Mouse (Mus musculus): ENCODE results near the gene Safb.
"Not testable (repeated sequence)": the region's sequence is repeated elsewhere in the genome, so short reads cannot be mapped to it uniquely, and the experiment has no call there.

Safb gene

DNA sequence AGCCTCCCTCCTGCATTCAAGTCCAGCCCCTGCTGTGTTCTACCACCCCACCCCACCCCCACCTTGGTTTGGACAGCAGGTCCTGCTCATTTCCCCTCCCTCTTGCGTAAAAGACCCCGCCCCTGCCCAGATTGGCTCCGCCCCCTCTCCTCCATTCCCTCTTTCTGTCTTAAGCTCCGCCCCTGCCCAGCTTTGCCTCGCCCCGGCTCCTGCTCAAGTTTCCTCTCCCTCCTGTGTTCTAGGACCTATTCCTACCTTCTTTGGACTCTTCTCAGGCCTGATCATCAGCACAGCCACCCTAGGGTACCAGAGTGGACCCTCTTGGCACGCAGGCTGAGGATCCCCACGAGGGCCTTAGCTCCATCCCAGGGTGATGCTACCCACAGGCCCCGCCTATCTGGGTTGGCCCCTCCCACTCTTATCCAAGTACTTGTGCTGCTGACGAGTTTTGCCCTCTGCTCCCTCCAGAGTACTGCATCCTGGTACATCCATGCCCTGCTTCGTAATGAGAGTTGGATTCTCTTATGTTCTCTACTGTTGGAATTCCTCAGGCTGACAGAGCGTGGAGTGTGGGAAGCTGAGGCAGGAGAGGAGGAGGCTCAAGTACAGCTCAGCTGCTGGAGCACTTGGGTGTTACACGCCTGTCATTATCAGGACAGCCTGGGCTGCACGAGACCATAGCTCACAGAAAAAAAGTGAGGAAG lies 27.4 kb downstream of the Safb start:
- peak in 1 of 2 experiments; percentile 62 for DNase-seq

DNA sequence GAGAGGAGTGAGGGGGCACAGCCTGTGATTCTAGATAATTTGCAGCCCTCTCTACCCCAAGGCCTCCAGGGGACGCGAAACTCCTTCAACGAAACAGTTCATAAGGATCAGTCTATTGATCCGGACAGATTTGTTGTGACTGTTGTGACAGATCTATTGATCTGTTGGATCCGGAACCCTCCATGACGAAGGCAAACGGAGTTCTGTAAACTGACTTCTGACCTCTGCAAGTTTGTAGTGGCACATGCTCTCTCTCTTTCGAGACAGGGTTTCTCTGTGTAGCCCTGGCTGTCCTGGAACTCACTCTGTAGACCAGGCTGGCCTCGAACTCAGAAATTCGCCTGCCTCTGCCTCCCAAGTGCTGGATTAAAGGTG lies 27.9 kb downstream of the Safb start:
- DNase-seq = not testable (repeated sequence)

DNA sequence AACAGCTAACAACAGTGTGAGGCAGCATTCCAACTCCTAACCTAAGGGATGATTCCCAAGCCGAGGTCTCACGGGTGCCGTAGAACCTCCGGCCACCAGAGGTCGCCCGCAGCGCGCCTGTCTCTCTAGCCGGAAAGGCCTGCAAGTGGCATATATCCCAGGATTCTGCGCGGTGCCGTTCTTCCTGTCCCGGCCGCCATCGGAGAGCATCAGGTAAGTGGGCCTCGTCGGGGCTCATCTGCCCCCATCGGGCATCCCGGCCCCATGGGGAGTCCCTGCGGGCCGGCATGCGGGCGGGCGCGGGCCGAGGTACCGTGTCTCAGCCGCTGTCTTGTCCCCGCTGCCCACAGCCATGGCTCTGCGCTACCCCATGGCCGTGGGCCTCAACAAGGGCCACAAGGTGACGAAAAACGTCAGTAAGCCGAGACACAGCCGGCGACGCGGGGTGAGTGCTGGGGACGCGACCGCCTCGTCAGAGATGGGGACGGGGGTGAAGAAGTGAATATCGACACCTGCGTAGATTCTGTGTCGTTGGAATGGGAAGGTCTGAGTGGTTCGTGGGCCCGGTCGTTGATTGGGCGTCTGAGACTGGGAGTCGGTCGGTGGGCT lies 28.7 kb downstream of the Safb start, which contains the start of gene Rpl36:
TSS of gene Rpl36 (plus strand) at position 181 of the 609 bp plus-strand sequence.
- peak; percentile 99 for DNase-seq

DNA sequence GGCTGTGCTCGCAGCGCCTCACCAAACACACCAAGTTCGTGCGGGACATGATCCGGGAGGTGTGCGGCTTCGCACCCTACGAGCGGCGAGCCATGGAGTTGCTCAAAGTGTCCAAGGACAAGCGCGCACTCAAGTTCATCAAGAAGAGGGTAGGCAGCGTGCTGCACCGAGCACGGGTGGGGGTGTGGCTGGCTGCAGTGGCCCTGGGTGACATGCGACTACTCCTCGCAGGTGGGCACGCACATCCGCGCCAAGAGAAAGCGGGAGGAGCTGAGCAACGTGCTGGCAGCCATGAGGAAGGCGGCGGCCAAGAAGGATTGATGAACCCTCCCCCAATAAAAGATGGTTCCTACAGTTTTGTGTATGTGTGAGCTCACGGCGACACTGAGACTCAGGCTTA lies 29.3 kb downstream of the Safb start:
- peak in 1 of 2 experiments; percentile 62 for DNase-seq

DNA sequence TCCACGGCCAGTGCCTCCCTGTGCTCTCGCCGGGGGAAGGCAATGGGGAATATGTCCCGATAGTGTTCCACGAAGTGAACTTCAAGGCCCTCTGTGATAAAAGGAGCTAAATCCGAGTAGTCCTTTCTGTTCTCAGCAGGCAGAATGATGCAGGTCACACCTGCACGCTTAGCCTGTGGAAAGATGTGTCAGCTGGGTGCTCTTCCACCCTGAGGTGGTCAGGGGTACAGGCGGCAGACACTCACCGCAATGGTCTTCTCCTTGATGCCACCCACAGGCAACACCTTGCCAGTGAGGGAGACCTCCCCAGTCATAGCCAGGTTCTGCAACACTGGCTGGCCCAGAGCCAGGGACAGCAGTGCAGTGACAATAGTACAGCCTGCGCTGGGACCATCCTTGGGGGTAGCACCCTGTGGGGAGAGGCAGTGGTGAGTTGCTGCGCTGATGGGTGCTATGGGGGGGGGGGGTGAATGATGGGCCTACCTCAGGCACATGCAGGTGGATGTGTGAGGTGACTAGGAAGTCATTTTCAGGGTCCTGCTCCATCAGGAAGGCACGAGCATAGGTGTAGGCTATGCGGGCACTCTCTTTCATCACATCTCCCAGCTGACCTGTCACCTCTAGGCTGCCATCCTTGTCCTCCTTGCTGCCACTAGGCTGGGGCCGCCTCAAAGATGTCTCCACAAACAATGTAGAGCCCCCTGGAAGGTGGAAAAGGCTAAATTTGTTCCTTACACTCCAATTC lies 29.9 kb downstream of the Safb start:
- DNase-seq = peak in 1 of 2 experiments; percentile 57

DNA sequence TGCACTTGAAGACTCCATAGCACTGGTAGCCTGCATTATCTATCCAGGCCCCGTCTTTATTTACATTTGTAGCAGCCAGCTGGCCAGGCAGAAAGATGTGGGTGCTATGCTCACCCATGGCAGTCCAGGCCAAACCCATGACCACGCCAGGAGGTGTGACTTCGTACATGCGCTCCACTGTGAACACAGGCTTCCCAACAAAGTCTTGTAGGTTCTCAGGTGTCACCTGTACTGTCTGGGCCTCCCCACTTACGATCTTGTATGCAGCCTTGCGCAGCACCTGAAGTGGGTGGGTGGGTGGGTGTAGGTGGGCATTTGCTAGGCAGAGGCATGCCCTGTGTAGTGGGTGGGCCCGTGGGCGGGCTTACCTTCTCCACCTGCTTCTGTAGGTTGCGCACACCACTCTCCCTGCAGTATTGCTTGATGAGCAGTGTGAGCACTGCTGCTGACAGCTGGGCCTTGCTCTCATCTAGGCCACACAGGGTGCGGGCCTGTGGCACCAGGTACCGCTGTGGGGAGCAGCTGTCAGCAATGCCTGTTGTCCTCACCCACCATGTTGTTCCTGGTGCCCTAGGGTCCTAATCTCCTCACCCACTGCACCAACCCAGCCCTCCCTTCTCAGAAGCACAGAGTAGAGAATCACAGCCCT lies 30.6 kb downstream of the Safb start:
- DNase-seq = no peak

DNA sequence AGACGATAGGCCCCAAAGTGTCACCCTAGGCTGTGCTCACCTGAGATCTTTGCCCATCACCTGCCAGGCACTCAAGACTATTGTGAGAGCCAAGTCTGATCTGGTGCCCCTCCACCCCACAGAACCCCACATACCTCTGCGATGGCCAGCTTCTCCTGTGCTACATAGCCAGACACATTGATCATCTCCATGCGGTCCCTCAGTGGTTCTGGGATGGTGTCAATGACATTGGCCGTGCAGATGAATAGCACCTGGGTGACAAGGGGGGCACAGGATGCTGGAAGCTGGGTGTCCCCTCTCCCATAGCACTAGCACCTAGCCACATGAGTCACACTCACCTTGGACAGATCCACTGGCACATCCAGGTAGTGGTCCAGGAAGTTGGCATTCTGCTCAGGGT lies 31.2 kb downstream of the Safb start:
- no peak for DNase-seq

DNA sequence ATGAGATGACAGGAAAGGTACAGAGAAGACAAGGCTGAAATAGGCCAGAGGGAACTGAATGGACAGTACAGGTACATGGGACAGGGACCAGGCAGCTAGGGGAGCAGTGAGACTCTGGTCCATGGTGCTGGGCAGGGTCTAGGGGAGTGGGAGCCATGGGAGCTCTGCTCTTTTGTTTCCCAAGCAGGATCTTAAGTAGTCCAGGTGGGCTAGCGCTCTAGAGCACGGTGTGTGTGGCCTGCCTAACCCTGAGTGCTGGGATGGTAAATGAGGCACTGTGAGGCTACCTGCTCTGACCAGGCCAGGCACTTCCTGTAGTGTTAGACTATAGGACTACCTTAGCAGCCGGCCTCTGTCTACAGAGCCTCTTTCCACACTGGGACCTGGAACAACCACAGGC lies 32.1 kb downstream of the Safb start:
- DNase-seq = no peak

DNA sequence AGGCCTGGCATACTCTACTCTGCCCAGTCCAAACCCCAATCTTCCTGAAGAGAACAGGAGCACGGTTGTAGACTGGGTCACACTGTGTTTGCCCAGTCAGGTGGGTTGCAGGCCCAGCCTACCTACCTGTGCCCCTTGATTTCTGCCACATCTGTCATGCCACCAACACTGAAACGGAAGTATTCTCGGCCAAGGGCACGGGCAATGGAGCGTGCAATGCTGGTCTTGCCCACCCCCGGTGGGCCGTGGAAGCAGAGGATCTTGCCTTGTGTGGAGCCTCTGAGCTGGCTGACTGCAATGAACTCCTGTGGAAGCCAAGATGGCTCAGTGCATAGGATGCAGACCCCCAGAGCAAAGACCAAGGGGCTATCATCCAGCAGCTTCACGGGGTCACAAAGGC lies 33.0 kb downstream of the Safb start:
- DNase-seq = no peak

DNA sequence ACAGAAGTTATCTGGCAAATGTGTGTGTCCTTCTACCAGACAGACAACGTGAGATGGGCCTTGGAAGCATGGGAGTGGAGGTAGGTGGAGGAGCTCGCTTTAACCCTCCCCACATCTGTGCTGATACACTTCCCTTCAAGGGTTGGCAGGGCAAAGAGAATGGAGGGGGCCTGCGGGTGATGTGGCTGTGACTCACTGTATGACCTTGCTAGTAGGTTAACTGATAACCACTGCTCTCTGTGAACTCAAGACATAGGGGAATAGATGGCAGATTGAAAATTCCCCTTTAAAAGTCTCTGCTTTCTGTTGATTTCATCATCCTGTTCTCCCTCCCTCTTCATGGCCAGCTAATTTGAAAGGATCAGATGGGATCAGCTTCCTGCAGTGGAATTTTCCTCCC lies 40.9 kb downstream of the Safb start:
- DNase-seq = no peak

DNA sequence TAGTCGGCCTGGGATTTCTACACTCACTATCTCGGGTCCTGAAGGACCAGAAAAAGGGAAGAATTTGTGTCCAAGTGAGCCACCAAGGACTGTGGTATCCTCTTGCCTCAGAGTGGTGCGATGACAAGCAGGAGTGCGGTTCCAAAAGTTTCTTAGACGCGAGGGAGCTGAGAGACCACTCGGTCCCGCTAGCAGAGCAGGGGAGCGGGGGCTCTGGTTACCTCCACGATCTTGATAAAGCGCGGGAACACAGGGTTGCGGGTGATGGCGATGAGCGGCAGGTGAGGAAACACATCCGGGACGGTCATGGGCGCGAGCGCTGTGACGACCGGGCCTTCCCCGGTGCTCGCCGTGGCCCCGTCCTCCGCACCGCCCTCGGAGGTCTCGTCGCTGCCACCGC lies 41.6 kb downstream of the Safb start:
- DNase-seq = peak in 1 of 2 experiments; percentile 39

DNA sequence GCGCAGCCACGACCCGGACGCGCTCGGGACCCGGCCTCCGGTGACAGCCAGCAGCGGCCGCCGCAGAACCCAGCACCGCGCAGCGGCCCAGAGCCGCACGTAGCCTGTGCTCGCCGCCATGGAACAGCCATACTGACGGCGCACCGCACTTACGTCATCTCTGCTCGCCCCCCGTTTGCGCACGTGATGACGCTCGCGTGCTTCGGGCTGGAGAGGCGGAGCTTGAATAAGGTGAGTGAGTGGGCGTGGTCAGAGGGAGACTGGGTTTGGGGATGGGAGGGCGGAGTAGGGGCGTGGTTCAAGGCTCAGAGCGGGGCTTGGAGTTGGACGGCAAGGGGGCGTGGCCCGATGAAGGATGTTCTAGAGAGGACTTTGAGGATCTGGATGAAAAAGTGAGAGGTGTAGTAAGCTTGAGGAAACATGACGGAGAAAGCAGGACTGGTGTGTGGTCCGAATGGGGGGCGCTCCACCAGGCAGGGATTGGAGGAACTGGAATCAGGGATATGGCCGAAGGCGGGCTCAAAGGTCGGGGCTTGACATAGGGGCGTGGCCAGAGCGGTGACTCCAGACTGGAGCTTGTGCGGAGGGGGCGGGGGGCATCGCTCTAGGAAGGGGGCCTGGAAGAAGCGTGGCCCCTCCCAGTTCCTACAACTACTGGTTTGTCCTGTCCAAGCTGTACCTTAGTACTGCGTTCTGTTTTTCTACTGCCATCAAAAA lies 42.3 kb downstream of the Safb start, which contains the start of gene Lonp1:
TSS of gene Lonp1 (minus strand) at position 134 of the 717 bp plus-strand sequence.
- DNase-seq = peak; percentile 99

DNA sequence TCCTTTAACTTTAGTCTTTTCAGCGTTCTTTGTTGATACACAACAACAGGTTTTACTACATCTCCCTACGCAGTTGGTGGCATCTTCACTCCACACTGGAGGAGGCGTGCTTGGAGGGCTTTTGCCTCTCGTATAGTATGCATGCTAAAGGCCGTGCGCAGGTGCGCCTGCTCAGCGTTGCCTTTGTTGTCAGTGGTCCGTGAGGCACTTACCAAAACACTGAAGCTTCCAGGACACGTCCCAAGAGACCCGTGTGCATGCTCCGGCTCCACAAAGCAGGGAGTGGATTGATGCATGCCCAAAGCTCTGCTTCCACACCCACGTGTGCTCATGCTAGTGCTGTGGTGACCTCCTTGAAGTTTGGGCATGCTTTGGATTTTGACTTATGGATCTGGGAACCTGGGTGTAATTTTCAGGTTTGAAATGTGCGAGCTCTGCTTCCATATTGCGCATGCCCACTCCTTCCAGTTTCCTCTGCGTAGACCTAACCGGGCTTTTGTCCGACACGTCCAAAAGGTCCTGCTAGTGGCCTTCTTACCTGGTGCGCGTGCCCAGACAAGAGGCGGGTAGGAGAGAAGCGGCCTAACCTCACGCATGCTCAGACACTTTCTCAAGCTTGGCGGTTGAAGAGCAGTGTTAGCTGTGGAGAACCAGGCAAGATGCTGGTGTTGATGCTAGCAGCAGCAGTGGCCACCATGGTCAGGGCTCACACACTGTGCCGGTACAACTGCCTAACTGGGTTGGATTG lies 43.1 kb downstream of the Safb start, which contains the start of gene Catsperd:
TSS of gene Catsperd (plus strand) at position 614 of the 748 bp plus-strand sequence.
- DNase-seq = no peak

DNA sequence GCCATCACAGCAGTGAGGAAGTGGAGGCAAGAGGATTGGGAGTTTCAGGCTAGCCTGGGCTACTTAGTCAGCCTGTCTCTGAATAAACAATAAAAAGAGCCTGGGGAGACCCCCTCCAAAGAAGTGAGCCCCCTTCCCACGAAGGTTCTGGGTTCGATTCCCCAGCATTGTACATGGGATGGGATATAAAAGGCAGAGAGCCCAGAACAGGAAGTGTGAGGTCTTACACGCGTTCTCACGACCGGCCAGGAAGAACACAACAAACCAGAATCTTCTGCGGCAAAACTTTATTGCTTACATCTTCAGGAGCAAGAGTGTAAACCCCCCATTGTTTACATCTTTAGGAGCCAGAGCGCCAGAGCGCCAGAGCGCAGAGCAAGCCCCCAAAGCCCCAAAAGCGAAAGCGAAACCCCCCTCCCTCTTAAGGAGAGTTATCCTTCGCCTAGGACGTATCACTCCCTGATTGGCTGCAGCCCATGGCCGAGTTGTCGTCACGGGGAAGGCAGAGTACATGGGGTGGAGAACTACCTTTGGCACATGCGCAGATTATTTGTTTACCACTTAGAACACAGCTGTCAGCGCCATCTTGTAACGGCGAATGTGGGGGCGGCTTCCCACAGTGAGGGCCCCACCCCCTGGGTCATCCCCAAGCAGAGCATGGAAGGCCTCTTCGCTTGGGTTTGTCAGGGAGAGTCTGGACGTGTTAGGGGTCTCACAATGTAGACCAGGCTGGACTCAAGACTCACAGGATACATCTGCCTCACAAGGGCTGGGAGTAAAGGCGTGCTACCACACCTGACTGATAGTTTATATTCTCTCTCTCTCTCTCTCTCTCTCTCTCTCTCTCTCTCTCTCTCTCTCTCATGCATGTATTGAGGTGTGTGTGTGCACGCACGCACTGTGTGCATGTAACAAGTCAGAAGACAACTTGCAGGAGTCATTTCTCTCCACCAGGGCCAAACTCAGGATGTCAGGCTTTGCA lies 45.5 kb downstream of the Safb start:
- not testable (repeated sequence) for DNase-seq

DNA sequence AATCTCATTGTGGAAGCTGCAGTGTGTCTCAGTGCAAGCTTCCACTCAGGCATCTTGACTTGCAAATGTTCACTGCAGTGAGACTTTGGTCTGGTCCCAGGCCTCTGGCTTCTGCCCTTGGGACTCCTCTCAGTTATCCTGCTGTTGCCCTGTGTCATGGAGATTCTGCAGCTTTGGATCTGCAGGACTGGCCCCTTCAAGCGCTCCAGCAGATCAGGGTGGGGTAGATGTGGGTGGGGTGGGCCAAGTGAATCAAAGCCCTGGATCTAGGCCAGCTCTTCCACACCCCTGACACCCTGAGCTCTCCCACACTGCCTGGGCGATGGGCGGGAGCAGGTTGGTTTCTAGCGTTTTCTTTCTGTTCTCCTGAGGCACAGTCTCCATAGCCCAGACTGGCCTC lies 47.2 kb downstream of the Safb start:
- no peak for DNase-seq

DNA sequence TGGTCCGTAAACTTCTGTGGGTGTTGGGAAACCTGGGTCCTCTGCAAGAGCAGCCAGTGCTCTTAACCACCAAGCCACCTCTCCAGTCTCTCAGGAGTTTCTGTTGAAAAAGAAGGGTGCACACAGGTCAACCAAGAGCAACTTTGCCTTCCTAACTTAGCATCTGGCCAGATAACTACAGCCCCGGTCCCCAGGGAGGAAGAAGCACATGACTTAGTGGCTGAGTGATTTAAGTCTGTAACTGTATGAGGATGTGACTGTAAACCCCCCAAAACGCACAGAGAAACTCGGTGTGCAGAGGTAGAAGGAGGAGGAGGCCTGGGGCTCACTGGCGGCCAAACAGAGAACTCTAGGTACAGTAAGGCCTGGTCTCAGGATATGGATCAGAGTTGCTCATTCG lies 49.4 kb downstream of the Safb start:
- no peak for DNase-seq

DNA sequence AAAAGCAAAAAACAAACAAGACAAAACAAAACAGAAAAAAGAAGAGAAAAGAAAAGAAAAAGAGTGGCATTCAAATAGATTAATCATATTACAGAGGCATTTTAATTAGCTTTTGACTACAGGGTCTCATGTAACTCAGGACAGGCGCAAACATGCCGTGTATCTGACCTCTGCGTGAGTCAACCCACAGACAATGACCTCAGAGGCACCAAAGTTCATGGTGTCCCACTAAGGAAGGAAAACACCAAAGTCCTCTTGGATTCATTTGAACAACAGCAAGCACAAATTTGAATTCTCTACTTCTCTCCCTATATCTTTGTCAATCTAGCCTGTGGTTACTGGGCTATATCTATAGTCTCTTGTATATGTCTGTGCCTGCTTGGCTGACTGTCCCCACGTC lies 58.6 kb downstream of the Safb start:
- no peak for DNase-seq

DNA sequence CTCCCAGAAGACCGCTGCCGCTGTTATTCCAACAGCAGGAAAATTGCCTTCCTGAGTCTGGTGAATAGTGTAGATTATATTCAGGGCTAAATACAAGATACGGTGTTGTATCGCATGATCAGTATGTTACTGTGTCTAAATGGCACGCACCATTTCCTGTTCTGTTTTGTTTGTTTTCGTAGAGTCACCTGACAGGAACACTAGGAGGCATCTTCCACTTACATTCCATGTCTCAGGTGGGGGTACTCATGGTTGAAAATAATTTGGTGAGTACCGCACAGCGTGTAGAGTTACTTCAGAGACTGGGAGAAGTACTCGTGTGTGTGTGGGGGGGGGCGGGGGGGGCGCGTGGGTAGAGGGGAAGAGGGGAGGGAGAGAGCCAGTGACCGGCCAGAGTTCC lies 62.9 kb downstream of the Safb start:
- no peak for DNase-seq

DNA sequence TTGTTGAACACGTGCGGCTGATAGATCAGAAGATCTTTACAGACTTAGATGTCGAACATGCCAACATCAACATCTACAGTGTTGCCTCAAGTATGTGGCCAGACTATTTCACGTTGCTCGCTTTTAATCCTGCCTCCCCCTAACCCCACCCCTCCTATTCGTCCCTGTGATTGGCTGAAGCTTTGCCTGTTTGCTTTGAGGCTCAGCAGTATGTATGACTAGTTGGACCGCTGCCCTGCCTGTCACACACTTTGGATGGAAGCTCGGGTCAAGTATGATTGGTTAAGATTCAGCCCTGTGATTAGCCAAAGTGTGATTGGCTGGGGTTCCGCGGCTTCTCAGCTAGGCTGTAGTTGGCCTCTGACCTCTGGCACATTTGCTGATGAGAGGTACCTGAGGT lies 67.2 kb downstream of the Safb start:
- DNase-seq = peak in 1 of 2 experiments; percentile 47

DNA sequence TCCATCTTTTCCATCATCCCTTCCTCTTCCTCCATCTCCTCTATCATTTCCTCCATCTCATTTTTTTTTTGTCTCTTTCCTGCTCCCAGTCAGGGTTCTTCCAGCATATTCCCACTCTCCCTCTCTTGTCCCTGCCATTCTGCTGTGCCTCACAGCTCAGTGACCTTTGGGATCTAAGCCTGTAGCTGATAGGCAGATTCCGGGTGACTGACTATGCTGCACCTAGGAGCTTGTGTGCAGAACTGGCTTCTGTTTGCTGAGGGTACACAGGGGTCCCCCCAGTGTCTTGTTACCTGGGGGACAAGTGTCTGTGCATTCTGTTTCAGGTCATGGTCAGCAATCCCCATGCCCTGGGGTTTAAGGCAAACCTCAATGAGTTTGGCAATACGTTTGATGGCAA lies 70.1 kb downstream of the Safb start:
- no peak for DNase-seq

DNA sequence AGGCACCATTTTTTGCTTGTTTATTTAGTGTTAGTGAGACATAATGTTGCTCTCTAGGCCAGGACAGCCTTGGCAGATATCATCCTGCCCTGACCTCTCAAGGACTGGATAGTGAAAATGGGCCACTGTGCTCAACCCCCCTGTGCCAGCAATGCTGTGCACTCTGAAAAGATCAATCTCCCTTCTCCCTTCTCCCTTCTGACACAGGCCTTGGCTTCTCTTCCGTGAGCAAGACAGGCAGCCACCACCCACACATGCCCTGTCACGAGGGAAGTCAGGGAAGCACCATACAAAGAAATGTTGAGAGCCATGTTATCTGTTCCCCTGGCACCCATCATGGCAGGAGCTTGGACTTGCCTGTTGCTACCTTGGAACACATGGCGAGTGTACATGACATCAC lies 70.7 kb downstream of the Safb start:
- no peak for DNase-seq
